Mouse (Mus musculus) embryonic facial prominence, embryonic 11.5 days (tissue): ENCODE measurements around the gene Mta1. TPM values are rescaled to one million over a fixed set of nuclear protein-coding genes. Genes with fewer than 3 reads are reported as not detected.

Experiments used
- ATAC-seq: fragments of 200-750 bp; cut with Nextera tagmentation; replicated peaks from 2 replicates; pipeline ENCODE4 v1.8.0; 2017; ENCODE audit warnings: low read depth; ENCODE audit not compliant: insufficient number of reproducible peaks, low FRiP score, low TSS enrichment
- DNase-seq: peaks from one replicate; pipeline ENCODE4 v3.0.0-alpha.2; 2015; ENCODE audit warnings: low spot score
- H3K27ac ChIP-seq: fragments of 300-500 bp; sonication (generic); replicated peaks from 2 replicates; pipeline ENCODE4 v1.5.1; 2014; ENCODE audit warnings: mild to moderate bottlenecking, low read depth, low read length, control low read depth
- H3K27me3 ChIP-seq: fragments of 300-500 bp; sonication (generic); 2 replicates; pipeline ENCODE4 v1.6.1; 2014; ENCODE audit warnings: mild to moderate bottlenecking, low read length, moderate library complexity, mixed read lengths; ENCODE audit not compliant: control insufficient read depth, insufficient read depth
- H3K36me3 ChIP-seq: fragments of 300-500 bp; sonication (generic); replicated peaks from 2 replicates; pipeline ENCODE4 v1.6.1; 2014; ENCODE audit warnings: low read depth, mild to moderate bottlenecking, low read length, moderate library complexity, mixed read lengths; ENCODE audit not compliant: control insufficient read depth, insufficient read depth
- H3K4me1 ChIP-seq: fragments of 300-500 bp; sonication (generic); 2 replicates; pipeline ENCODE4 v1.6.1; 2014; ENCODE audit warnings: low read length, mixed read lengths; ENCODE audit not compliant: control insufficient read depth, insufficient read depth
- H3K4me2 ChIP-seq: fragments of 300-500 bp; sonication (generic); 2 replicates; pipeline ENCODE4 v1.6.1; 2014; ENCODE audit warnings: low read depth, mild to moderate bottlenecking, control low read depth, low read length, moderate library complexity
- H3K4me3 ChIP-seq: fragments of 300-500 bp; sonication (generic); 2 replicates; pipeline ENCODE4 v1.5.1; 2014; ENCODE audit warnings: low read depth, low read length, control low read depth
- H3K9ac ChIP-seq: fragments of 300-500 bp; sonication (generic); replicated peaks from 2 replicates; pipeline ENCODE4 v1.6.1; 2014; ENCODE audit warnings: mild to moderate bottlenecking, control low read depth, low read length
- H3K9me3 ChIP-seq: fragments of 300-500 bp; sonication (generic); replicated peaks from 2 replicates; pipeline ENCODE4 v1.6.1; 2016; ENCODE audit warnings: mild to moderate bottlenecking, low read length, inconsistent platforms, mixed read lengths; ENCODE audit not compliant: control insufficient read depth
- WGBS: fragments of 180-500 bp; shearing (Covaris S2); extraction: QIAGEN DNeasy Blood & Tissue Kit; methylation state at CpG from one replicate; pipeline ENCODE4 v1.1.7; 2014; 5-methylcytosine and 5-hydroxymethylcytosine counted together
- polyA plus RNA-seq: library from polyadenylated mRNA; unstranded; fragments of >200 nt; fragmentation: Nextera tagmentation; extraction: Ambion mirVana; gene quantifications from 2 replicates; pipeline ENCODE4 v1.2.1, GENCODE M21; 2014

The Mta1 gene
- polyA plus RNA-seq, 1 experiment from 2014 or later: 20.7 TPM

DNA sequence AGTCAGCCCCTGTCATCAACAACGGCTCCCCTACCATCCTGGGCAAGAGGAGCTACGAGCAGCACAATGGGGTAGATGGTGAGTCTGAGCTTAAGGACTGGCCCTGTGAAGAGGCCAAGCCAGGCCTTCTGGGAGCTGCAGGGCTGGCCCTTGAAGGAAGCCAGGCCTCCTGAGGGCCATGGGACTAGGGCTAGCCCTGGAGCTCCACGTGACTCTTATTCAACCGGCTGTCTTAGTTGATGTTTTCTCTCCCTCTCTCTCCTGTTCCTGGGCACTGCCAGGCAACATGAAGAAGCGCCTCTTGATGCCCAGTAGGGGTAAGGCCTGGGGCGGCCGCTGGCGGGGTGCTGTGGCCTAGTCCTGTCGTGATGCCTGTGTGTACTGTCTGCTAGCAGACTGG is 35.2 kb downstream of the Mta1 start:
- 92% methylated on average over 9 of the region's 9 CpGs for WGBS
- no peak overlapping the region for H3K9ac ChIP-seq
- no peak overlapping the region for H3K27ac ChIP-seq
- DNase-seq (no peak), ATAC-seq (no peak)
- no peak overlapping the region for H3K4me3 ChIP-seq
- no peak overlapping the region for H3K4me2 ChIP-seq
- no peaks in the 10 kb centered on the region for H3K4me1 ChIP-seq
- H3K27me3 ChIP-seq: no peaks in the 10 kb centered on the region; the same call in 1 of the 2 replicates
- peaks cover 32% of the 10 kb centered on the region for H3K36me3 ChIP-seq
- no peaks in the 10 kb centered on the region for H3K9me3 ChIP-seq

DNA sequence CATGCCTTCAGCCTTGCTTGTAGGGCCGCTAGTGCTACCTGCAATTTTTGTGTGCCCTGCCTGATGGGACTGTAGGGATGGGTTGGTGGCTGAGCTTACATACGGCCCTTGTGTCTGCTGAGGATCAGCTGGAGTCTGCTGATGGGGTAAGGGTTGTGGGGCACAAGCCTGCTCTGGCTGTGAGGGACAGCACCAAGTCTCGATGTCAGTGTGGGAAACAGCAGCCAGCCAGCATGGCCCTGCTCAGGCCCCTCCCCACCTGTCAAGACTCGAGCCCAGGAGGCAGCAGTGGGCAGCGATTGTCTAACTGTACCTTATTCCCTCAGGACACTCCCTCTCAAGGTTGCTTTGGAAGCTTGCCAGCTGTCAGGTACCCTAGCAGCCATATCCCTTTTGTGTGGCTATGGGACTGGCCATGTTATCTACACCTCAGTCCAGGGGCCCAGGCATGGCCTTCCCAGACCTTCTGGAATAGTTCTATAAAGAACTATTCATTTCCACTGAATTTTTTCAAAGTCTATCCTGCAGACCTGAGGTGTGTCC is 35.9 kb downstream of the Mta1 start:
- H3K27ac ChIP-seq: no peak overlapping the region
- no peak overlapping the region for H3K4me3 ChIP-seq
- WGBS: 92% methylated on average over 5 of the region's 5 CpGs
- no peaks in the 10 kb centered on the region for H3K4me1 ChIP-seq
- no peak for ATAC-seq
- no peaks in the 10 kb centered on the region for H3K9me3 ChIP-seq
- no peaks in the 10 kb centered on the region; the same call in 1 of the 2 replicates for H3K27me3 ChIP-seq
- H3K36me3 ChIP-seq: peaks cover 32% of the 10 kb centered on the region
- no peak for DNase-seq
- H3K4me2 ChIP-seq: no peak overlapping the region
- H3K9ac ChIP-seq: no peak overlapping the region

DNA sequence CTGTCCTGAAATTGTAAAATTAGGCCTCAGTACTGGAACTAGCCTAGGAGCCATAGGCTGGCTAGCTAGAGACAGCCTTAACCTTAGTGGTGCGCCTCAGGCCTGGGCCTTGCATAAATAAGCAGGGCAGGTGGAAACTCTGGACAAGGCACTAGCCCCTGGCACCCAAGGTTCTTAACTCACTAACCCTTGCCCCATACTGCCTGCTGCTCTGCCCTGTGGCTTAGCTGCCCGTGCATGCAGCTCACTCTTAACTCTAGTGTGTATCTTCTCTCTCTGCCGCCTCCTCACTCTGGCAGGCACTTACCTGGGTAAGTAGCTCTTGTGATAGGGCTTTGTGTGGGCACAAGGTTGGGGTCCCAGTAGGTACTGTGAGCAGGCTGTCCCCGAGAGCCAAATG is 36.4 kb downstream of the Mta1 start:
- no peak overlapping the region for H3K9ac ChIP-seq
- H3K4me1 ChIP-seq: no peaks in the 10 kb centered on the region
- no peak overlapping the region for H3K4me3 ChIP-seq
- H3K27me3 ChIP-seq: no peaks in the 10 kb centered on the region; the same call in 1 of the 2 replicates
- peaks cover 32% of the 10 kb centered on the region for H3K36me3 ChIP-seq
- no peak overlapping the region for H3K4me2 ChIP-seq
- no peak for ATAC-seq
- WGBS: 95% methylated on average over 4 of the region's 4 CpGs
- no peak for DNase-seq
- H3K27ac ChIP-seq: no peak overlapping the region
- H3K9me3 ChIP-seq: no peaks in the 10 kb centered on the region

- Histone ChIP-seq H3K4me1 (0 out of 2 replicates have a peak, but pooled peaks cover 3% of the 10 kb centered on the region), H3K27me3 (no peaks in the 10 kb centered on the region; the same call in 1 of the 2 replicates), H3K9ac (no peak overlapping the region), H3K4me2 (no peak overlapping the region), H3K27ac (no peak overlapping the region), H3K4me3 (no peak overlapping the region), H3K9me3 (no peaks in the 10 kb centered on the region), H3K36me3 (peaks cover 32% of the 10 kb centered on the region)
- DNase-seq: no peak
- no peak for ATAC-seq
- 90% methylated on average over 7 of the region's 7 CpGs for WGBS
Observed at GRCm38 (mm10) chr12:113135401-113135800, 37.3 kb downstream of the Mta1 start.

- ATAC-seq (no peak), DNase-seq (no peak)
- Histone ChIP-seq H3K4me3 (no peak overlapping the region), H3K27me3 (peaks cover 7% of the 10 kb centered on the region), H3K4me1 (0 out of 2 replicates have a peak, but pooled peaks cover 3% of the 10 kb centered on the region), H3K9me3 (no peaks in the 10 kb centered on the region), H3K27ac (no peak overlapping the region), H3K9ac (no peak overlapping the region), H3K36me3 (peaks cover 31% of the 10 kb centered on the region), H3K4me2 (no peak overlapping the region)
- WGBS: 91% methylated on average over 17 of the region's 17 CpGs
Observed at GRCm38 (mm10) chr12:113136492-113137020, 38.5 kb downstream of the Mta1 start.

DNA sequence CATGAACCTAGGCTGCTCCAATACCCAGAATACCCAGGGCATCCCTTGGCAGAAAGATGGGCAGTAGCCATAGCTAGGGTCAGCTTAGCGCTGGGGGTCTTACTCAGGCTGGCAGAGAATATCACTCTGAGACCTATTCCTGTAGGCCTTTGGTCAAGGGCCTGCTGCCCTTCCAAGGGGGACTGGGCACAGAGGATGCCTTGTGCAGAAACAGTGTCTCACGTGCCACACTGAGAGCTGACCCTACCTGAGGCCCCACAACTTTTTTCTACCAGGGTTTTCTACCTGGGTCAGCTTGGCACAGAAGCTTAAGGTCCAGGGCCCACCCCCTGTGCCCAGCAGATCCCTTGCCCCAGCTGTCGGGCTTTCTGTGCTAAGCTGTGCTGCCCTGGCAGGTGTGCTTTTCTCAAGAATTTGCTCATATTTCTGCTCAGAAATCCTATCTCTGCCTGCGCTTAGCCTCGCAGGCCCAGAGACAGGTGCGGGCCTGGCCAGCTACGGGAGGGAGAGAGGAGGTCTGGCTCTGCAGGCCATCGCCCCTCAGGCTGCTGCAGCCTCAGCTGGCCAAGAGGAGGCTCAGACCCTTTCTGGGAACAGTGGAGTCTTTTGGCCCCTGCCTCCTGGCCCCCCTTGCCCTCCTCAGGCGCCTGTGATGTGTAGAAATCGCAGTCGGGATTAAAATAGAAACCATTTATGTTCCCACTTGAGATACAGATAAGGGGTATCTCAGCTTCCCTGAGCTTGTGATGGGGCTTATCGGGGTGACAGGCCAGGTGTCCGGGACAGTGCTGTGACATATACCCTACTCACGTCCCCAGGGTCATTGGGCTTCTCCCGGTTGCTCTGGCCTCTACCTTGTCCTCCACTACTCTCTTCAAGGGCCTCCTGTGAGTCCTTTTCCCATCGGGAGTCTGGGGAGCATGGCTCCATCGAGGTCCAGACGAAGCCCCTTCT is 39.5 kb downstream of the Mta1 start:
- H3K27me3 ChIP-seq: peaks cover 12% of the 10 kb centered on the region
- no peak overlapping the region for H3K4me3 ChIP-seq
- no peak for DNase-seq
- H3K4me1 ChIP-seq: peaks cover 7% of the 10 kb centered on the region; the same call in 1 of the 2 replicates
- peaks cover 22% of the 10 kb centered on the region for H3K36me3 ChIP-seq
- WGBS: 88% methylated on average over 18 of the region's 18 CpGs
- no peak overlapping the region for H3K9ac ChIP-seq
- H3K4me2 ChIP-seq: no peak overlapping the region
- no peaks in the 10 kb centered on the region for H3K9me3 ChIP-seq
- no peak overlapping the region for H3K27ac ChIP-seq
- no peak for ATAC-seq

GRCm38 (mm10) chr12:113138291-113138690 is 40.2 kb downstream of the Mta1 start:
- ATAC-seq: no peak
- H3K27ac ChIP-seq: no peak overlapping the region

More at GRCm38 (mm10) chr12:113138291-113138690, 40.2 kb downstream of the Mta1 start:
- Histone ChIP-seq H3K4me3 (no peak overlapping the region), H3K4me1 (peaks cover 7% of the 10 kb centered on the region), H3K9me3 (no peaks in the 10 kb centered on the region), H3K36me3 (peaks cover 21% of the 10 kb centered on the region), H3K4me2 (no peak overlapping the region), H3K27me3 (peaks cover 14% of the 10 kb centered on the region), H3K9ac (no peak overlapping the region)
- no peak for DNase-seq
- WGBS: 79% methylated on average over 6 of the region's 6 CpGs
